Mouse (Mus musculus): ENCODE data around the gene Galnt9.

Galnt9 gene

GRCm38 (mm10) chr5:110535964-110536363, 8.2 kb upstream of the Galnt9 start:
- ATAC-seq (ENCODE audit: low TSS enrichment) = no peak

- no peak for ATAC-seq (ENCODE audit: low TSS enrichment)
These were observed 3.2 kb upstream of the Galnt9 start for GRCm38 (mm10) chr5:110540947-110541346.

GRCm38 (mm10) chr5:110541456-110541855, 2.7 kb upstream of the Galnt9 start:
- ATAC-seq (ENCODE audit: low TSS enrichment) = no peak

- peak; percentile 11; the same call in 1 of the 2 replicates for ATAC-seq (ENCODE audit: low TSS enrichment)
These were observed 525 bp downstream of the Galnt9 start for GRCm38 (mm10) chr5:110544691-110545069.

- ATAC-seq (ENCODE audit: low TSS enrichment) = no peak
These were observed 1.2 kb downstream of the Galnt9 start for GRCm38 (mm10) chr5:110545311-110545710.

- ATAC-seq (ENCODE audit: low TSS enrichment) = peak; percentile 42
These were observed 2.0 kb downstream of the Galnt9 start for GRCm38 (mm10) chr5:110546136-110546535.

- no peak for ATAC-seq (ENCODE audit: low TSS enrichment)
These were observed 2.7 kb downstream of the Galnt9 start for GRCm38 (mm10) chr5:110546726-110547406.

GRCm38 (mm10) chr5:110548446-110548845, 4.3 kb downstream of the Galnt9 start:
- no peak for ATAC-seq (ENCODE audit: low TSS enrichment)

- ATAC-seq (ENCODE audit: low TSS enrichment) = no peak
These were observed 6.0 kb downstream of the Galnt9 start for GRCm38 (mm10) chr5:110550189-110550588.

GRCm38 (mm10) chr5:110550841-110551240, 6.7 kb downstream of the Galnt9 start:
- ATAC-seq (ENCODE audit: low TSS enrichment) = no peak

GRCm38 (mm10) chr5:110552005-110552404, 7.8 kb downstream of the Galnt9 start:
- 0 out of 2 replicates have a peak, but pooled peaks have one; percentile 18 for ATAC-seq (ENCODE audit: low TSS enrichment)

GRCm38 (mm10) chr5:110553315-110553714, 9.2 kb downstream of the Galnt9 start:
- no peak for ATAC-seq (ENCODE audit: low TSS enrichment)

GRCm38 (mm10) chr5:110555198-110555597, 11.0 kb downstream of the Galnt9 start:
- no peak for ATAC-seq (ENCODE audit: low TSS enrichment)

- ATAC-seq (ENCODE audit: low TSS enrichment) = no peak
These were observed 14.2 kb downstream of the Galnt9 start for GRCm38 (mm10) chr5:110558368-110558767.

- no peak for ATAC-seq (ENCODE audit: low TSS enrichment)
These were observed 15.5 kb downstream of the Galnt9 start for GRCm38 (mm10) chr5:110559679-110560078.

GRCm38 (mm10) chr5:110562741-110563326, 18.7 kb downstream of the Galnt9 start:
- ATAC-seq (ENCODE audit: low TSS enrichment) = peak; percentile 87

GRCm38 (mm10) chr5:110564986-110565644, 21.0 kb downstream of the Galnt9 start:
- ATAC-seq (ENCODE audit: low TSS enrichment) = no peak

GRCm38 (mm10) chr5:110567547-110567946, 23.4 kb downstream of the Galnt9 start:
- no peak for ATAC-seq (ENCODE audit: low TSS enrichment)

GRCm38 (mm10) chr5:110574888-110575287, 30.7 kb downstream of the Galnt9 start:
- ATAC-seq (ENCODE audit: low TSS enrichment) = no peak

- peak; percentile 55 for ATAC-seq (ENCODE audit: low TSS enrichment)
These were observed 35.1 kb downstream of the Galnt9 start for GRCm38 (mm10) chr5:110579296-110579695.

- peak; percentile 68 for ATAC-seq (ENCODE audit: low TSS enrichment)
These were observed 36.5 kb downstream of the Galnt9 start for GRCm38 (mm10) chr5:110580569-110581239.
